Mouse (Mus musculus) urinary bladder, postnatal 0 days (tissue): ENCODE data around the gene Scgb1b2. TPM values are rescaled to one million over a fixed set of nuclear protein-coding genes. Genes with fewer than 3 reads are reported as not detected.

Source experiments
- polyA plus RNA-seq: library from polyadenylated mRNA; unstranded; fragments of >200 nt; fragmentation: Nextera tagmentation; extraction: Ambion mirVana; gene quantifications from 2 replicates; pipeline ENCODE4 v1.2.1, GENCODE M21; 2015

Gene Scgb1b2
- not detected in 2 replicates for polyA plus RNA-seq

DNA sequence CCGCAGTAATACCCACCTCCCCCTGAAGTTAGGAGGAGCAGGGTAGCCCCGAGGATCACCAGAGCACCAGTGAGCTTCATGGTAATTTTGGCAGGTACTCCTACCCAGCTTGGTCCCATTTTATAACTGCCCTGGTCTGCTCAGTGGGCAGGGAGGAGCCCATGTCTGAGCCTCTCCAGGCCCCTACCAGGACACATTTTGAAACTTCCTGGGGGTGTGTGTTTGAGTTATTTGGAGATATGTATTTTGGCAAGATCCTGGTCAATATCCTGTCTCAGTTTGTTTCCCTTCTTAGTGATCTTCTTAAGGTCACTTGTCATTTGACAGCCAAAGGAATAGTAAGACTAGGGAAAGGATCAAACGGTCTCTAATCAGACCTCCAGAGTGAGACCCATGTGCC, at the start of gene Scgb1b2:
Scgb1b2 (minus strand) TSS at position 101 of the 400 bp plus-strand sequence.

GRCm38 (mm10) chr7:31290208-31290607, 1.4 kb downstream of the Scgb1b2 start, which contains the start of gene Scgb2b2:
Scgb2b2 (plus strand) TSS chr7:31290508.

Other genes with a start within 250 kb of the Scgb1b2 start
- 78.3 and 150 TPM in 2 replicates for gene Fxyd5, start 249.3 kb downstream of the Scgb1b2 start, polyA plus RNA-seq
- gene Fxyd7, start 240.4 kb downstream of the Scgb1b2 start, polyA plus RNA-seq: 2.0 and 2.2 TPM in 2 replicates
- gene Fxyd1, start 234.6 kb downstream of the Scgb1b2 start, polyA plus RNA-seq: 610 and 619 TPM in 2 replicates
- 0.72 and 1.1 TPM in 2 replicates for gene Lgi4, start 232.5 kb downstream of the Scgb1b2 start, polyA plus RNA-seq
- 300 and 316 TPM in 2 replicates for gene Fxyd3, start 215.1 kb downstream of the Scgb1b2 start, polyA plus RNA-seq
- gene Hpn, start 176.5 kb downstream of the Scgb1b2 start, polyA plus RNA-seq: 0.76 and 1.3 TPM in 2 replicates
- 9.4 and 10.4 TPM in 2 replicates for gene Scn1b, start 164.8 kb downstream of the Scgb1b2 start, polyA plus RNA-seq
- 30.1 and 32.6 TPM in 2 replicates for gene Gramd1a, start 135.9 kb downstream of the Scgb1b2 start, polyA plus RNA-seq
- gene Scgb2b2, start 1.3 kb downstream of the Scgb1b2 start, polyA plus RNA-seq: not detected in 2 replicates
- gene Scgb2b3, start 70.3 kb upstream of the Scgb1b2 start, polyA plus RNA-seq: not detected in 2 replicates
- not detected in 2 replicates for gene Scgb1b3, start 83.8 kb upstream of the Scgb1b2 start, polyA plus RNA-seq